Mouse (Mus musculus) cortical plate, adult 2 months (tissue): ENCODE measurements around the gene Gm35549. TPM values are rescaled to one million over a fixed set of nuclear protein-coding genes. Genes with fewer than 3 reads are reported as not detected.
A peak's percentile ranks its signal among the peaks of the same experiment; 100 is the strongest.

Source experiments
- H3K27ac ChIP-seq: fragments of 200-500 bp; 2 replicates; pipeline ENCODE4 v1.5.1; 2012; ENCODE audit warnings: low read length, control low read depth, inconsistent platforms; ENCODE audit not compliant: insufficient read depth
- H3K4me1 ChIP-seq: fragments of 200-500 bp; 2 replicates; pipeline ENCODE4 v1.6.1; 2011; ENCODE audit warnings: low read length; ENCODE audit not compliant: control insufficient read depth, insufficient read depth
- H3K4me3 ChIP-seq: fragments of 200-500 bp; 2 replicates; pipeline ENCODE4 v1.5.1; 2011; ENCODE audit warnings: mild to moderate bottlenecking, low read length, control low read depth; ENCODE audit not compliant: insufficient read depth
- CTCF ChIP-seq: fragments of 200-500 bp; IDR thresholded peaks from 2 replicates; pipeline ENCODE4 v1.5.1; 2011; ENCODE audit warnings: mild to moderate bottlenecking, control low read depth, low read length; ENCODE audit not compliant: insufficient read depth; ENCODE audit errors: extremely low read depth
- POLR2A ChIP-seq: fragments of 200-500 bp; IDR thresholded peaks from 2 replicates; pipeline ENCODE4 v1.6.1; 2011; ENCODE audit warnings: mild to moderate bottlenecking, low read length, control low read depth; ENCODE audit not compliant: insufficient read depth; ENCODE audit errors: extremely low read depth
- polyA plus RNA-seq: library from polyadenylated mRNA; depleted of rRNA; stranded (reverse); fragments of >200 nt; gene quantifications from 2 replicates; pipeline ENCODE4 v1.2.3, GENCODE M21; 2012

Gm35549 gene
- polyA plus RNA-seq, 1 experiment = not detected

DNA sequence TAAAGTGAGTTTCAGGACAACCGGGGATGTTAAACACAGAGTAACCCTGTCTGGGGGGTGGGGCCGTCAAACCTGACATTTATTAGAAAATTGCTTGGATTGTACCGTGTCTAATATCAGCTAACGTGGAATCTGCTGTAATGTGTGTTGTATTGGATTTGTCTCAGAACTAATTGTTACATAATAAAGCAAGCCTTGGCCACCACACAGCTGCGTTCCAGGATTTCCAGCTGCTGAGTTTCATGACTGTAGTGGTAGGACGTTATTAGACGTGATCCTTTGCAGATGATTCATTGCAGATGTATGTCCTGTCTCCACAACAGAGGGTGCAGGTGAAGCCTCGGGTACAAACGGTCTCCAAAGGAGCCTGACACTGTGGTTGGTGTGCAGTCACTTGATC, 7.7 kb downstream of the Gm35549 start:
- TF ChIP-seq POLR2A (no peak), CTCF (no peak)
- Histone ChIP-seq H3K4me1 (peaks cover 3% of the 10 kb centered on the region; the same call in 1 of the 2 replicates), H3K4me3 (no peak overlapping the region), H3K27ac (no peak overlapping the region)

DNA sequence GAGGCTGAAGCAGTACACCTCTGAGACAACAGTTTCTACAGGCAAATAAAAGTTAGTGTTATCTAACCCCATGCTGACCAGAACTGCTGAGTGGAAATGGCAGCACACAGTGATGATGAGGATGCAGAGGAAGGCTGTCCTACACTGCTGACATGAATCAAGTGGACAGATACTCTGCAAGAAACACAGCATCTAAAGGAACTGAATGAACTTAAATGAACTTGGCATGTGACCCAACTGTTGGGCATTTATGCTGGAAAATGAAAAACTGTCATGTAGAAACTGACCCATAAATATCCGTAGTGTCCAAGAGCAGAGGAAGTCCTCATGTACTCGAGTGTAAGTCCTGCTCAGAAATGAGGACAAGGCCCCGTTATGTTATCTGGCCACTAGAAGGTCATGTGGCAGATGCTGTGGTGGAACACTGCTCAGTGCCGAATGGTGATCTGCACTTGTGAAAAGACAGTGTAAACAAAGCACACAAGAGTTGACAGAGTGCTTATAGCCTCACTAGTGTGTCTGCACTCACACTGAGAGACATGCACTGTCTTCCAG, 13.9 kb downstream of the Gm35549 start:
- Histone ChIP-seq H3K4me3 (no peak overlapping the region), H3K27ac (no peak overlapping the region)
- no peak for TF ChIP-seq POLR2A
- TF ChIP-seq CTCF = no peak

DNA sequence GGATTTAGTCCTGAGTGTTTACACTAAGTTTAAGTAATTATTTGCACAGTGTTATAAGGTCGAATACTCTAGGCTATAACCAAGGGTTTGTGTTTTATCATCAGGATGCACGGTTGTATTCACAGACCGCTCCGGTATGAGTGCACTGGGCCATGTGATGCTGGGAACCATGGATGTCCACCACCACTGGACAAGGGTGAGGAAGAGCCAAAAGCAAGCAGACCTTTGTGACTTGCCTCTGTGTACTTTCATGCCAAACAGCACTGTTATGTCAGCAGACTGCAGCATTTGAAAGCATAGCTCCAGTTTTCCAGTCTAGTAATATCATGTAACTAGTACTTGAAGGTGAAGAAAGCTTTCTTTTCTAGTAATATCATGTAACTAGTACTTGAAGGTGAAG, 17.1 kb downstream of the Gm35549 start:
- H3K4me1 ChIP-seq = no peaks in the 10 kb centered on the region
- TF ChIP-seq POLR2A = no peak
- TF ChIP-seq CTCF = no peak
- no peak overlapping the region for H3K27ac ChIP-seq
- H3K4me3 ChIP-seq = no peak overlapping the region

More for the DNA sequence above, 13.9 kb downstream of the Gm35549 start:
- no peaks in the 10 kb centered on the region for H3K4me1 ChIP-seq

DNA sequence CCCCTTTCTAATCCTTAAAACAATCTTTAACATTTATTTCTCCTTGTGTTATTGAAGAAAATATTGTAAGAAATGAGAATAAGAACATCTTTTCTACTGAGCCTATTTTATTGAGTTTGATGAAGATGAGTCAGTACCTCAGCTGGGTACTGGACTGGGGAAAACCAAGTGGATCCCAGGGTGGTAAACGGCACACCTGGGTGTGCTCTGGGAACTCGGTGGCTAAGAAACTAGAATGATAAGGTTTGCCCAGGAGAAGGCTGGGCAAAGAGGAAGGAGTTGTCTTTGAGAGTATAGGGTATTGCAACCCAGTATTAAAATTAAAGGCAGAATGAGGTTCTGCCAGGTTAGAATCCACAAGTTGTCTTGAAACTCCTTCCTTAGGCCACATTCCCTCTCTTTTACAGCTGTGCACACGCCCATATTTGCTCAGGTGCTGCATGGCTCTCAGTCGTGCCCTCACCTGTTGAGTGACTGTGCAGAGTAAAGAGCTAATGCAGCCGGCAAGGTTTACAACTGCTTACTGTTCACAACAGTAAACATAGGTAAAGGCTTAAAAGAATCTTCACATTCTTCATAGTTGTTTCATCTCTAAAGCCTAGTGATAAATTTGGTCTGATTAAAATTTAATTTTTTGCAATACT, 20.3 kb downstream of the Gm35549 start:
- H3K4me1 ChIP-seq = no peaks in the 10 kb centered on the region
- H3K4me3 ChIP-seq = no peak overlapping the region
- no peak overlapping the region for H3K27ac ChIP-seq
- TF ChIP-seq POLR2A = no peak
- TF ChIP-seq CTCF = no peak

DNA sequence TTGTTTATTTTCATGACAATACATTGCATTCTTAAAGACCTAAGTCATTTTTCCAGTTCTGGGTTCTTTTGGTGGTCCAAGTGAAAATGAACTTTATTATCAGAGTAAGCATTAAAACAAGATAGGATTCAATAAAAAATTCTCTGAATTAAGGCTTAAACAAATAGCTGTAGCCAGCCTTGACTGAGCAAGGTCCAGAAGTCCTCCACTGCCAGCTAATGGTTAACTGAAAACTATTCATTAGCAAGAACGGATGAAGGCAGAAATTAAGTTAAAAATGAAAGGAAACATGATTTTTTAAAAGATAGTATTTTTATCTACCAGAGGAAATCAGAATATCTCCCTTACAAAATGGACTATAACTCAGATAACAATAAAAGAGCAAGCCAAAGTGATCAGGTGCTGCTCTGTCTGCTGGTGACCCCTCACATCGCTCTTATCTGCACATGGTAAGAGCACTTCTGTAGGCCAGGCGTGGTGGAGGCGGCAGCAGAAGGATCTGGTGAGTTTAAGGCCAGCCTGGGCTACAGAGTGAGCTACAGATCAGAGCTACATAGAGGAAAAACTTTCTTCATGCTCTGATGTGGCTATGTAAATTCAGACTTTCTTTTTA, 28.5 kb downstream of the Gm35549 start:
- H3K4me1 ChIP-seq = no peaks in the 10 kb centered on the region
- no peak overlapping the region for H3K27ac ChIP-seq
- TF ChIP-seq POLR2A = no peak
- TF ChIP-seq CTCF = no peak
- no peak overlapping the region for H3K4me3 ChIP-seq

DNA sequence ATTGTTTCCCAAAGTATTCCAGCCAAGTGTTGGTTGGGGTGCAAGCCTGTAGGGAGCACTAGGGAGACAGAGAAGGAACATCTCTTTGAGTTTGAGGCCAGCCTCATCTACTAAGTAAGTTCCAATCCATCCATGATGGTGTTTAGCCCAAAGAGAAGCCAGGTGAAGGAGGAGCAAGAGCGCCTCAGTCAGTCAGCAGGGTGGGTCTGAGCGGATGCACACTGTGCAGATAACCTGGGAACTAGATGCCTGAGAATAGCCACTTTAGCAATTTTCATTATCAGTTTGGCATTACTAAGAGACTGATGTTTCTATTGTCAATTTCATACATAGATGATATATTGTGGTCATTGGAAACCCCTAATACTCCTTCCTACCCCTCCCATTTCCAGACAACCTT, 29.1 kb downstream of the Gm35549 start:
- no peaks in the 10 kb centered on the region for H3K4me1 ChIP-seq
- no peak overlapping the region for H3K27ac ChIP-seq
- TF ChIP-seq POLR2A (no peak), CTCF (no peak)
- no peak overlapping the region for H3K4me3 ChIP-seq

DNA sequence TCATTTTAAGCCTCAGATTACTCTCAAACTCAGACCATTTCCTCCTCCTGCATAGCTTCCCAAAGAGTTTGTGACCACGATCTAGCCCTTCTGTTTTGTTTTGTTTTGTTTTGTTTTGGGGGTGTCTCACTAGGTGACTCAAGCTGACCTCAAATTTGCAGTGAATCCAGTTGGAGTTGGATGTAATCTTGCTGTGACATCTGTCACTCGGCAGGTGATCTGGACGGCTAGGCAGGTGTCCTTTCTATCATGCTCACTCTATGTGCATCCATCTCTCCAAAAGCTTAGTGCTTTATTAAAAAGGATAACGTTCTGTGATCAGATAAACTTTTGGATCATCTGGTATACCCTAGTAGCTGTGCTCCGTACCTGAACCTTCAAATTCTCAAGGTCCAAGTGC, 31.4 kb downstream of the Gm35549 start:
- Histone ChIP-seq H3K27ac (no peak overlapping the region), H3K4me1 (no peaks in the 10 kb centered on the region), H3K4me3 (no peak overlapping the region)
- TF ChIP-seq CTCF = no peak
- TF ChIP-seq POLR2A = no peak

DNA sequence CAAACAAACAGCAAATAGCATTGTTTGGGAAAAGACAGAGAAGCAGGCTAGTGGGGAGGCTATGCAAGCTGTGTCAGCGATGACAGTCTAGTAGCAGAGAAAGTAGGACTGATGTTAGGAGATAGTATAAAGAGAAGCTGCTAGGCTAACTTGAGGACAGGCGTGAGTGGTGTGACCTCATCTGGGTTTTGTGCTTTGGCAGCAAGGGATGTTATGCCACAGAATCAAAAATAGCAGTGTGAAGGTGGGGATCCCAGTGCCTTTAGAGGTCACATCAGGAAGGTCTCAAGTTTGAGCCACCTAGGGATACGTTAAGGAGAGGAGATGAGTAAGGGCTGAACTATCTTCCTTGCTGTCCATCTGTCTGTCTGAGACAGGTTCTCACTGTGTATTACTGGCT, 33.6 kb downstream of the Gm35549 start:
- TF ChIP-seq CTCF (no peak), POLR2A (no peak)

DNA sequence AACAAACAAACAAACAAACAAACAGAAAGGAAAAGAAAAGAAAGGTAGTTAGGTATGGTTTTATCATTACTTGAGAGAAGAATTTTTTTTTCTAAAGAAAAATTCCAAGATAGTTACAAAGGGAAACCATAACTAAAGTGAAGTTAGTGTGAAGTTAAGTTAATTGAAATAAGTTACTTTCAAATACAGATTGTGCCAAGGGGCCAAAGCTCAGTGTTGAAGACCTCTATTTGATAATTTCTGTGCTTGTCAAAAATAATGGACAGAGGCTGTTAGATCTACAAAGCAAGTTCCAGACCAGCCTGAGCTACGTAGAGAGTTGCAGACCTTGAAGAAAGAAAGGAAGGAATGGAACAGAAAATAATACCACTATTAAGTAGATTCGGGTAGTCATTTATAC, 36.6 kb downstream of the Gm35549 start:
- no peak for TF ChIP-seq CTCF
- no peak for TF ChIP-seq POLR2A
- H3K4me1 ChIP-seq = peaks cover 3% of the 10 kb centered on the region; the same call in 1 of the 2 replicates
- no peak overlapping the region for H3K27ac ChIP-seq
- H3K4me3 ChIP-seq = no peak overlapping the region

More for the DNA sequence above, 33.6 kb downstream of the Gm35549 start:
- peaks cover 3% of the 10 kb centered on the region; the same call in 1 of the 2 replicates for H3K4me1 ChIP-seq
- H3K27ac ChIP-seq = no peak overlapping the region
- no peak overlapping the region for H3K4me3 ChIP-seq

DNA sequence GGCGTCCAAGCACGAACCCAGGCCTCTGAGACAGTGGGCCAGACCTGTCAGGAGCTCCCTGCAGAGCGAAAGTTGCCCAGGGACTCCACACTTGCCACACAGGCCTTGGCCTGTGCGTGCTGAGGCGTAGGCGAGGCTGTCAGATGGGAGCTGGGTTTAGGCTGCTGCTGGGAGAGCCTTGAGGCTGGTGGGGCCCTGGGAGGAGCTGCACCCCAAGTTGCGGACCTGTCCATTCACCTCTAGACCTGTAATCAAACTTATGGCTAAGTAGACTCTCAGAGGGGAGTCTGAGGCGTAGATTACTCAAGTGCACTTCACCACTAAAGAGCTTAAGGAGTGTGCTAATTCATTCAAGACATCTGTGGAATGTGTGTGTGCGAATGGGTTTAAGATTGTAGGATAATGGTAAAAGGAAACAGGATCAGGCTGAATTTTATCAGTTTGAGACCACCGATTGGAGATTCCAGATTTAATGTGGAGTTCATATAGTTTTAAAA, 37.9 kb downstream of the Gm35549 start:
- Histone ChIP-seq H3K27ac (peak overlapping the region; percentile 69), H3K4me1 (peaks cover 3% of the 10 kb centered on the region; the same call in 1 of the 2 replicates), H3K4me3 (peak overlapping the region; percentile 74)
- TF ChIP-seq CTCF (no peak), POLR2A (no peak)
